8 mouse cellular contexts compared by ENCODE assay signal in the genomic region with DNA sequence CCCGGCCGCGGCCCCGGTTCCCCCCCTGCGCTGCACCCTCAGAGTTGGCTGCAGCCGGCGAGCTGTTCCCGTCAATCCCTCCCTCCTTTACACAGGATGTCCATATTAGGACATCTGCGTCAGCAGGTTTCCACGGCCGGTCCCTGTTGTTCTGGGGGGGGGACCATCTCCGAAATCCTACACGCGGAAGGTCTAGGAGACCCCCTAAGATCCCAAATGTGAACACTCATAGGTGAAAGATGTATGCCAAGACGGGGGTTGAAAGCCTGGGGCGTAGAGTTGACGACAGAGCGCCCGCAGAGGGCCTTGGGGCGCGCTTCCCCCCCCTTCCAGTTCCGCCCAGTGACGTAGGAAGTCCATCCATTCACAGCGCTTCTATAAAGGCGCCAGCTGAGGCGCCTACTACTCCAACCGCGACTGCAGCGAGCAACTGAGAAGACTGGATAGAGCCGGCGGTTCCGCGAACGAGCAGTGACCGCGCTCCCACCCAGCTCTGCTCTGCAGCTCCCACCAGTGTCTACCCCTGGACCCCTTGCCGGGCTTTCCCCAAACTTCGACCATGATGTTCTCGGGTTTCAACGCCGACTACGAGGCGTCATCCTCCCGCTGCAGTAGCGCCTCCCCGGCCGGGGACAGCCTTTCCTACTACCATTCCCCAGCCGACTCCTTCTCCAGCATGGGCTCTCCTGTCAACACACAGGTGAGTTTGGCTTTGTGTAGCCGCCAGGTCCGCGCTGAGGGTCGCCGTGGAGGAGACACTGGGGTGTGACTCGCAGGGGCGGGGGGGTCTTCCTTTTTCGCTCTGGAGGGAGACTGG. TPM values are rescaled to one million over a fixed set of nuclear protein-coding genes. Genes with fewer than 3 reads are reported as not detected.
A peak's percentile ranks its signal among the peaks of the same experiment; 100 is the strongest.
DNase-seq lines count a peak whose midpoint lies in the region; ATAC-seq and TF ChIP-seq lines count a peak whose summit lies in the region.

A gene (plus strand): TSS at position 410 of the 817 bp plus-strand sequence.

- H3K4me3 ChIP-seq in ES-E14 (ENCODE audit: insufficient read depth in 1 of 2, low read depth in 1 of 2, low read length in 2 of 2, poor library complexity in 1 of 2, severe bottlenecking in 1 of 2): peak within 1 kb of the TSS; percentile 72 to 75
- peak within 1 kb of the TSS; percentile 52 for H3K4me3 ChIP-seq in forebrain, embryonic 16.5 days (replicated peaks; ENCODE audit: low read length)
- peak within 1 kb of the TSS; percentile 66 for H3K4me3 ChIP-seq in layer of hippocampus, adult 2 months
- peak within 1 kb of the TSS; percentile 52 for H3K4me3 ChIP-seq in lung, embryonic 14.5 days (ENCODE audit: low read depth, low read length)

- peak; percentile 89 for ATAC-seq in forebrain, embryonic 16.5 days
- ATAC-seq in lung, embryonic 14.5 days (ENCODE audit: insufficient read depth): peak; percentile 88
- peak; percentile 65 for ATAC-seq in neutrophil, adult 5-6 weeks (ENCODE audit: extremely low read depth, insufficient number of reproducible peaks, low FRiP score, poor library complexity, severe bottlenecking)

- H3K36me3 ChIP-seq in ES-E14 (ENCODE audit: control insufficient read depth, insufficient read depth, low read length, poor library complexity, severe bottlenecking): peaks cover 6% of the 10 kb centered on the region; the same call in 1 of the 2 replicates
- no peaks in the 10 kb centered on the region for H3K36me3 ChIP-seq in forebrain, embryonic 16.5 days (ENCODE audit: control insufficient read depth, insufficient read depth)
- no peaks in the 10 kb centered on the region for H3K36me3 ChIP-seq in lung, embryonic 14.5 days (ENCODE audit: insufficient read depth)

- H3K27ac ChIP-seq in ES-E14 (ENCODE audit: insufficient read depth, low read depth, low read length, poor library complexity, severe bottlenecking): no peak within 1 kb of the TSS; the same call in 1 of the 2 replicates
- no peak within 1 kb of the TSS for H3K27ac ChIP-seq in forebrain, embryonic 16.5 days (ENCODE audit: low read length)
- H3K27ac ChIP-seq in layer of hippocampus, adult 2 months: peak within 1 kb of the TSS; percentile 91
- H3K27ac ChIP-seq in lung, embryonic 14.5 days (ENCODE audit: low read depth): peak within 1 kb of the TSS; percentile 78

- no peak for DNase-seq in ES-E14 (ENCODE audit: low read depth, low spot score)
- peak; percentile 83 for DNase-seq in cerebellum, adult 11-12 months
- peak; percentile 91 to 94 for DNase-seq in heart, postnatal 36 days
- peak; percentile 80 to 81 for DNase-seq in layer of hippocampus, adult 2 months (ENCODE audit: low spot score in 2 of 2)
- peak; percentile 92 for DNase-seq in lung, embryonic 14.5 days
- DNase-seq in thymus, adult 18-20 months: peak; percentile 71 to 81

- H3K4me1 ChIP-seq in ES-E14 (ENCODE audit: control insufficient read depth in 2 of 2, insufficient read depth in 2 of 2, low read length in 2 of 2, poor library complexity in 1 of 2): peaks cover 0 to 18% of the 10 kb centered on the region in 2 experiments; a peak in 2 of 4 replicates
- H3K4me1 ChIP-seq in forebrain, embryonic 16.5 days (replicated peaks; ENCODE audit: control insufficient read depth, insufficient read depth, low read length): peaks cover 40% of the 10 kb centered on the region
- H3K4me1 ChIP-seq in lung, embryonic 14.5 days (ENCODE audit: insufficient read depth): 0 out of 2 replicates have a peak, but pooled peaks cover 8% of the 10 kb centered on the region

- intact Hi-C loops in heart, postnatal 36 days (cut with DNase I): loop anchor here (1.0 to 5.0 kb wide), 4 partner anchors 12 to 126 kb away; a partner anchor contains a TSS

- H3K27me3 ChIP-seq in forebrain, embryonic 16.5 days (replicated peaks; ENCODE audit: control insufficient read depth, insufficient read depth, low read length): peaks cover 17% of the 10 kb centered on the region
- H3K27me3 ChIP-seq in lung, embryonic 14.5 days (ENCODE audit: insufficient read depth, low read length): peaks cover 21% of the 10 kb centered on the region

- WGBS in forebrain, embryonic 16.5 days: under 1% methylated on average over 56 of the region's 56 CpGs
- under 1% methylated on average over 56 of the region's 56 CpGs for WGBS in lung, embryonic 14.5 days

- peak within 1 kb of the TSS; percentile 80 for H3K4me2 ChIP-seq in forebrain, embryonic 16.5 days (ENCODE audit: low read length)
- H3K4me2 ChIP-seq in lung, embryonic 14.5 days: peak within 1 kb of the TSS; percentile 96

- in situ Hi-C loops in ES-E14 (cut with MboI; ENCODE audit: low sequenced_read_pairs in 2 of 2, unreplicated experiment in 2 of 2): no loop called here

- no peak; the same call in 1 of the 2 replicates for TF ChIP-seq CTCF in layer of hippocampus, adult 2 months (conservative IDR thresholded peaks at IDR 0.05)
- TF ChIP-seq CTCF in lung, embryonic 14.5 days (IDR thresholded peaks at IDR 0.05; ENCODE audit: low read depth): 0 out of 2 replicates have a peak, but pooled peaks have one; percentile 17

- peak within 1 kb of the TSS; percentile 85 for H3K9ac ChIP-seq in ES-E14 (ENCODE audit: insufficient read depth, low read depth, low read length, poor library complexity, severe bottlenecking)
- H3K9ac ChIP-seq in forebrain, embryonic 16.5 days (replicated peaks; ENCODE audit: low read depth, low read length): peak within 1 kb of the TSS; percentile 47
- H3K9ac ChIP-seq in lung, embryonic 14.5 days: peak within 1 kb of the TSS; percentile 66

- H3K9me3 ChIP-seq in ES-E14 (ENCODE audit: control insufficient read depth, insufficient read depth, low read depth, low read length): no peaks in the 10 kb centered on the region
- H3K9me3 ChIP-seq in forebrain, embryonic 16.5 days (ENCODE audit: control insufficient read depth, low read length): no peaks in the 10 kb centered on the region
- H3K9me3 ChIP-seq in lung, embryonic 14.5 days (ENCODE audit: low read depth, low read length): no peaks in the 10 kb centered on the region

TF ChIP-seq in ES-E14, 5 proteins besides CTCF, POLR2A, EP300 and RAD21:
- TF ChIP-seq HCFC1 (IDR thresholded peaks at IDR 0.05; ENCODE audit: borderline replicate concordance, insufficient read depth, low read length): 0 out of 2 replicates have a peak, but pooled peaks have one; percentile 42
- TF ChIP-seq MAFK (IDR thresholded peaks at IDR 0.05; ENCODE audit: insufficient read depth, low read depth, low read length): peak; percentile 79
- TF ChIP-seq CHD2 (IDR thresholded peaks at IDR 0.05; ENCODE audit: low read depth, low read length): no peak

RNA-seq across cellular contexts. Expression of the gene that starts here (rescaled TPM):
- total RNA-seq in ES-E14 (2012; rRNA removed): 10.3 and 10.6 TPM in 2 replicates
- polyA plus RNA-seq in forebrain, embryonic 16.5 days (2015; fragmentation: Nextera tagmentation; extraction: Ambion mirVana): 1.9 and 2.4 TPM in 2 replicates
- total RNA-seq in heart, postnatal 36 days (2021): 10 to 100 TPM in 1 of 2 experiments, 1 to 10 TPM in 1; 2.5 to 24.3 TPM
- total RNA-seq in layer of hippocampus, adult 2 months (2021): 10 to 100 TPM in 1 of 2 experiments, 1 to 10 TPM in 1; 8.9 to 13.7 TPM
- polyA plus RNA-seq in lung, embryonic 14.5 days (2014; fragmentation: Nextera tagmentation; extraction: Ambion mirVana): 3.7 and 3.8 TPM in 2 replicates
- 1,256 and 1,280 TPM in 2 replicates for total RNA-seq in neutrophil, adult 5-6 weeks (2017)

Comparison
In these comparisons a context has a peak if more than half of its experiments do, and no peak if none do; other contexts are left out.
1. RNA of the gene that starts here (total RNA-seq): 1,256 to 1,280 TPM in neutrophil, adult 5-6 weeks; 2.5 to 24.3 TPM in heart, postnatal 36 days, 8.9 to 13.7 TPM in layer of hippocampus, adult 2 months and 10.3 to 10.6 TPM in ES-E14; every median in the first group is over 10 times any median in the second.
2. H3K27ac ChIP-seq: peak in layer of hippocampus, adult 2 months (single experiment) and lung, embryonic 14.5 days (single experiment); none in ES-E14 (single experiment) and forebrain, embryonic 16.5 days (single experiment).
3. Peak in every context shown above with its lines, with median percentiles within 50 percentile points of each other: H3K4me3 ChIP-seq, H3K9ac ChIP-seq and ATAC-seq.